Mouse (Mus musculus): ENCODE measurements around the gene Ppa2.

DNA sequence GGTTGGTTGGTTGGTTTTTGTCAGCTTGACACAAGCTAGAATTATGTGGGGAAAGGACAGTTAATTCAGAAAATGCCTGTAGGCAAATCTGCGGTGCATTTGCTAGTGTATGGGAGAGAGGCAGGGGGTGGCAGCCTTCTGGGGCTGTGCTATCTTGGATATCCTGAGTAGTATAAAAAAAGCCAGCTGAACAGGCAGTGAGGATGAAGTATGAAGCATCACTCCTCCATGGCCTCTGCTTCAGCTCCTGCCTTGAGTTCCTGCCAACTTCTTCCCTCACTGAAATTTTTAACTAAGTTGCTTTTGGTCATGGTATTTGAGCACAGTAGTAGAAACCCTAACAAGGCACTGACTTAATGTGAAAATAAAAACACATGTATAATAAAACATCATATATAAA lies 70.1 kb downstream of the Ppa2 start:
- TF ChIP-seq POLR2A (IDR thresholded peaks at IDR 0.05; ENCODE audit: insufficient read length, low read depth) (no peak), E2F4 (IDR thresholded peaks at IDR 0.05; ENCODE audit: insufficient read depth) (no peak), TCF3 (IDR thresholded peaks at IDR 0.05; ENCODE audit: insufficient read length, low read depth) (no peak), MYOG (IDR thresholded peaks at IDR 0.05; ENCODE audit: control insufficient read depth in 1 of 3, insufficient read depth in 1 of 3, insufficient read length in 2 of 3, low read depth in 2 of 3) (no peak), USF1 (IDR thresholded peaks at IDR 0.05; ENCODE audit: low read depth) (no peak), TCF12 (IDR thresholded peaks at IDR 0.05; ENCODE audit: insufficient read depth, poor library complexity, severe bottlenecking) (no peak), MAX (IDR thresholded peaks at IDR 0.05; ENCODE audit: low read depth) (no peak), SRF (IDR thresholded peaks at IDR 0.05; ENCODE audit: control insufficient read depth, insufficient read length, low read depth) (no peak), REST (IDR thresholded peaks at IDR 0.05; ENCODE audit: insufficient read depth, insufficient read length) (no peak)
